Mouse (Mus musculus) lung, postnatal 0 days (tissue): ENCODE results near the gene Lemd2. TPM values are rescaled to one million over a fixed set of nuclear protein-coding genes. Genes with fewer than 3 reads are reported as not detected.

Source experiments
- ATAC-seq: fragments of 200-750 bp; cut with Nextera tagmentation; 2 replicates; pipeline ENCODE4 v1.8.0; 2017; ENCODE audit warnings: moderate library complexity
- DNase-seq: peaks from one replicate; pipeline ENCODE4 v3.0.0-alpha.2; 2016; ENCODE audit warnings: low spot score
- H3K27ac ChIP-seq: fragments of 300-500 bp; sonication (generic); 2 replicates; pipeline ENCODE4 v1.5.1; 2014; ENCODE audit warnings: antibody characterized with exemption, mild to moderate bottlenecking, low read length, mixed read lengths
- H3K27me3 ChIP-seq: fragments of 300-500 bp; sonication (generic); replicated peaks from 2 replicates; pipeline ENCODE4 v1.6.1; 2014; ENCODE audit warnings: low read length, mixed read lengths; ENCODE audit not compliant: insufficient read depth
- H3K36me3 ChIP-seq: fragments of 300-500 bp; sonication (generic); 2 replicates; pipeline ENCODE4 v1.6.1; 2014; ENCODE audit warnings: low read length, mixed read lengths; ENCODE audit not compliant: insufficient read depth
- H3K4me1 ChIP-seq: fragments of 300-500 bp; sonication (generic); 2 replicates; pipeline ENCODE4 v1.6.1; 2014; ENCODE audit warnings: antibody characterized with exemption, low read depth, low read length, mixed read lengths; ENCODE audit not compliant: insufficient read depth
- H3K4me2 ChIP-seq: fragments of 300-500 bp; sonication (generic); replicated peaks from 2 replicates; pipeline ENCODE4 v1.6.1; 2014; ENCODE audit warnings: low read depth, mild to moderate bottlenecking, low read length, moderate library complexity, mixed read lengths
- H3K4me3 ChIP-seq: fragments of 300-500 bp; sonication (generic); 2 replicates; pipeline ENCODE4 v1.5.1; 2014; ENCODE audit warnings: low read depth, low read length
- H3K9ac ChIP-seq: fragments of 300-500 bp; sonication (generic); replicated peaks from 2 replicates; pipeline ENCODE4 v1.6.1; 2014; ENCODE audit warnings: low read depth, mild to moderate bottlenecking
- H3K9me3 ChIP-seq: fragments of 300-500 bp; sonication (generic); 2 replicates; pipeline ENCODE4 v1.6.1; 2016; ENCODE audit warnings: low read length, mixed read lengths
- CTCF ChIP-seq: IDR thresholded peaks from 2 replicates; pipeline ENCODE4 v1.5.1; 2016; ENCODE audit warnings: antibody characterized with exemption, mild to moderate bottlenecking
- EP300 ChIP-seq: IDR thresholded peaks from 2 replicates; pipeline ENCODE4 v1.6.1; 2016; ENCODE audit warnings: antibody characterized with exemption, mild to moderate bottlenecking, control low read depth
- WGBS: fragments of 180-500 bp; shearing (Covaris S2); extraction: QIAGEN DNeasy Blood & Tissue Kit; methylation state at CpG from one replicate; pipeline ENCODE4 v1.1.7; 2014; 5-methylcytosine and 5-hydroxymethylcytosine counted together
- polyA plus RNA-seq: library from polyadenylated mRNA; unstranded; fragments of >200 nt; fragmentation: Nextera tagmentation; extraction: Ambion mirVana; gene quantifications from 2 replicates; pipeline ENCODE4 v1.2.1, GENCODE M21; 2015

The Lemd2 gene
- polyA plus RNA-seq, 1 experiment from 2014 or later: 13.2 TPM

DNA sequence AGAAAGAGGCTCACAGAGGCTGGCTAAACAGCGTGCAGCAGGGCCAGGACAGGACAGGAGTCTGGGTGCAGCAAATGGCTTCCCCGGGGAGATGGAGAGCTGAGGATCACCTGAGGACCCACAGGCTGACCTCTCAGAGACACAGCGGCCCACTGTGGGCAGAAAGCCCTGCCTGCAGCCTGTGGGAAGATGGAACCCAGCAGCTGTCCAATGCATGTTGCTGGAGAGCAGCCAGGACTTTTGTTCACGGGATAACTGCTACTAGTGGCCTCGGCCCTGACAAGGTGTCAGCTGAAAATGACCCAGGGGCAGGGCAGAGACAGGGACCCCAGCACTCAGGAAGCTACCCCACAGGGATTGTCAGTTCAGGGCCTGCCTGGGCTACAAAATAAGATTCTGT is 12.5 kb downstream of the Lemd2 start:
- H3K9me3 ChIP-seq: no peaks in the 10 kb centered on the region
- no peak overlapping the region for H3K27ac ChIP-seq
- DNase-seq (no peak), ATAC-seq (no peak)
- no peaks in the 10 kb centered on the region for H3K4me1 ChIP-seq
- no peaks in the 10 kb centered on the region for H3K27me3 ChIP-seq
- H3K9ac ChIP-seq: no peak overlapping the region
- H3K4me2 ChIP-seq: no peak overlapping the region
- 70% methylated on average over 5 of the region's 5 CpGs for WGBS
- no peak overlapping the region for H3K4me3 ChIP-seq
- TF ChIP-seq CTCF: no peak
- no peak for TF ChIP-seq EP300
- H3K36me3 ChIP-seq: peaks cover 52% of the 10 kb centered on the region; the same call in 1 of the 2 replicates

DNA sequence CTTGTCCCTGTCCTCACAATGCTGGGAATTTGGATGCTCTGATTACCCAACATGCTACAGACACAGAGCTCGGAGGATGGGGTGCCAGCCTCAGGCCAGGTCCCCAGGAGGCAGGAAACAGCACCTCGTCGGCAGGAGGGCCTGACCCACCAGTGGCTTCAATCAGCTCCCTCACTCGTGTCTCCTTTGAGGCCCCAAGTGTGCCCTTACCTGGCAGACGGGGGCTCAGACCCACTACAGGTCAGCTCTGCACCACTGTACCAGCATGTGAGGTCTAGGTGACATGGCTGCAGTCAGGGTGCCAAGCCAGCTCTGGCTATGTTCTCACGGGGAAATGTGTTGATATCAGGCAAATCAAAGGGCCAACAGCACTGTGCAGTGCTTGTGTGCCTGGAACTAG is 13.1 kb downstream of the Lemd2 start:
- WGBS: 81% methylated on average over 6 of the region's 6 CpGs
- ATAC-seq (no peak), DNase-seq (no peak)
- Histone ChIP-seq H3K4me1 (no peaks in the 10 kb centered on the region), H3K27me3 (no peaks in the 10 kb centered on the region), H3K9me3 (no peaks in the 10 kb centered on the region), H3K4me2 (no peak overlapping the region), H3K4me3 (no peak overlapping the region), H3K9ac (no peak overlapping the region), H3K27ac (no peak overlapping the region), H3K36me3 (peaks cover 52% of the 10 kb centered on the region; the same call in 1 of the 2 replicates)
- TF ChIP-seq CTCF (no peak), EP300 (no peak)

DNA sequence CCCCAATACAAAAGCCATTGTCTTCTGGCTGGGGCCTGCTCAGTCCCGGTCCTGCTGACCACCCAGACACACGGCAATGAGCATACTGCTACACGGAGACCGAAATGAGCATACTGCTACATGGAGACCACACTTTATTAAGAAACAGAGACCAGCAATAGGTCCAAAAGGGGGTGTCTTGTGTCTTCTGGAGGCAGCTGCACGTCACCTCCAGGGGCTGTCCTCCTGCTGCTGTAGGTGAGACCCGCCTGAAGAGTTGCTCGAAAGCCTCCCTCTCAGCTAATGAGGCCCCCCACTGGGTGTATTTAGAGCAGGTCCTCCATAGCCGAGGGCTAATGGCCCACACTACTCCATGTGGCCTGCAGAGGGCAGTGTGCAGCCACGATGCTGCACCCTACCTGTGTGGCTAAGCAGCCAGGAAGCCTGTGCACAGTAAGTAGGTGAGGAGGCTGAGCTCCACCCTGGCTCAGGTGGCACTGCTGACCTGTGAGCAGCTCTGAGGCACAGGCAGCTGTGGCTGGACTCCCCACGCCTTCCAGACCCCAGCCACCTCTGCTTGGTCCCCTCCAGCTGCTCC is 14.5 kb downstream of the Lemd2 start:
- no peak overlapping the region for H3K4me2 ChIP-seq
- no peak overlapping the region for H3K9ac ChIP-seq
- no peaks in the 10 kb centered on the region for H3K9me3 ChIP-seq
- H3K4me1 ChIP-seq: no peaks in the 10 kb centered on the region
- no peak overlapping the region for H3K27ac ChIP-seq
- peaks cover 39% of the 10 kb centered on the region; the same call in 1 of the 2 replicates for H3K36me3 ChIP-seq
- ATAC-seq: peak; percentile 80
- 47% methylated on average over 9 of the region's 10 CpGs for WGBS
- DNase-seq: peak; percentile 70
- TF ChIP-seq EP300 (no peak), CTCF (peak; percentile 96)
- H3K27me3 ChIP-seq: no peaks in the 10 kb centered on the region
- no peak overlapping the region for H3K4me3 ChIP-seq

DNA sequence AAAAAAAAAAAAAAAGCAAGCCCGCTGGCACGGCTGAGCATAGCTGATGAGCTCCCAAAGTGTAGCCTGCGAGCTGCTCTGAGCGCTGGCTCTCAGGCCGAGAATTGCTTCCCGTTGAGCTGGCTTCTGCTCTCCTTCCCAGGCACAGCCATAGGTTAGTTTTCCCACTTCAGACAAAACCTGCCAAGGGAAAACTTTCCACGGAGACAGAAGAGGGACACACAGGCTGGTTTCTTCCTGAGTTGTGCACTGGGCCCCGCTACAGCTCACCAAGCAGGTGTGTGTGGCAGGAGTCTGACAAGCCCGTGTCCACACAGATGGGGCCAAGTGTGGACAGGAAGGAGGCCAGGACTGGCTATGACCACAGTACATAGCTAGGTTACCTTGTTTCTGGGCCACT is 15.4 kb downstream of the Lemd2 start:
- 69% methylated on average over 9 of the region's 9 CpGs for WGBS
- Histone ChIP-seq H3K4me3 (no peak overlapping the region), H3K27ac (no peak overlapping the region), H3K36me3 (peaks cover 30% of the 10 kb centered on the region; the same call in 1 of the 2 replicates), H3K4me2 (no peak overlapping the region), H3K27me3 (no peaks in the 10 kb centered on the region), H3K4me1 (no peaks in the 10 kb centered on the region), H3K9ac (no peak overlapping the region), H3K9me3 (no peaks in the 10 kb centered on the region)
- no peak for ATAC-seq
- DNase-seq: no peak
- TF ChIP-seq EP300 (no peak), CTCF (no peak)

DNA sequence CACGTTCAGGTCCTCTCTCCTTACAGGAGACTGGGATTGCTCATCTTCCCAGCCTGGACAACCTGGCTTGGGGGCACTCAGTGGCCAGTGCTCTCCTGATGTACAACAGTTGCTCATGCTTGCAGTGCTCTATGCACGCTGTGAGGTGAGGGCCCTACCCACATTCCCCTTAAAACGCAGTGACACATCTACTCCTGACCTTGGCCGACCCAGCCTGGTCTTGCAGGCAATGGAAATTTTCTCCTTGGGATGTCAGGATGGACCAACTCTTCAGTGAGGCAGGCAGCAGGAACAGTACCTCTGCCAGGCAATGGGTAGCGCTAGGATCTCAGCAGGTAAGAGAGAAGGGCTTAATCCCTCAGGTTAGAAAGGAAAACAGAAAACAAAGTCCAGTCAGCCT is 17.2 kb downstream of the Lemd2 start:
- ATAC-seq (no peak), DNase-seq (no peak)
- H3K4me2 ChIP-seq: no peak overlapping the region
- 47% methylated on average over 5 of the region's 5 CpGs for WGBS
- no peak overlapping the region for H3K4me3 ChIP-seq
- no peak overlapping the region for H3K9ac ChIP-seq
- no peaks in the 10 kb centered on the region for H3K9me3 ChIP-seq
- TF ChIP-seq CTCF: no peak
- no peak for TF ChIP-seq EP300
- no peaks in the 10 kb centered on the region for H3K27me3 ChIP-seq
- H3K4me1 ChIP-seq: no peaks in the 10 kb centered on the region
- peaks cover 12% of the 10 kb centered on the region; the same call in 1 of the 2 replicates for H3K36me3 ChIP-seq
- H3K27ac ChIP-seq: no peak overlapping the region

DNA sequence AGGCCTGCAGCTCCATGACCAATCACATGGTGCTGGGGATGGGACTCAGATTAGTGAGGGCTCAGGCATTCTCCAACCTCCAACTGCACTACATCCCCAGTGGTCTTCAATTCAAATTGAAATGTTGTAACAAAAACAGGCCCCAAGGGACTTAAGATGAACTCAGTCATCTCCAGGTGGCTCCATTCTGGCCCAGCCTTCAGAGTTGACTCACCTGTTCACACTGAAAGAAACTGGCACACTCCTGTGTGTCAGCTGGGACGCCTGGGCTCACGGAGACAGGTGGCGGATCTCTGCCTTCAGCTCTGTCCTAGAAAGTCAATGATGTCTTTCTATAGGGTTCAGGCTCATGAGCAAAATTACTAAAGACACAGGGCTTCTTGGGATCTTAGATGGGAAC is 18.2 kb downstream of the Lemd2 start:
- Histone ChIP-seq H3K9ac (no peak overlapping the region), H3K27me3 (no peaks in the 10 kb centered on the region), H3K4me2 (no peak overlapping the region), H3K36me3 (0 out of 2 replicates have a peak, but pooled peaks cover 6% of the 10 kb centered on the region), H3K4me3 (no peak overlapping the region), H3K4me1 (no peaks in the 10 kb centered on the region), H3K9me3 (no peaks in the 10 kb centered on the region), H3K27ac (no peak overlapping the region)
- DNase-seq (no peak), ATAC-seq (no peak)
- 81% methylated on average over 3 of the region's 3 CpGs for WGBS
- TF ChIP-seq EP300 (no peak), CTCF (no peak)
